Mouse (Mus musculus) cerebellum, adult 11 months (tissue): ENCODE data around the gene Ifna2.
A peak's percentile ranks its signal among the peaks of the same experiment; 100 is the strongest.

Experiments
- DNase-seq: peaks from one replicate; pipeline ENCODE4 v3.0.0; 2022

Gene Ifna2

DNA sequence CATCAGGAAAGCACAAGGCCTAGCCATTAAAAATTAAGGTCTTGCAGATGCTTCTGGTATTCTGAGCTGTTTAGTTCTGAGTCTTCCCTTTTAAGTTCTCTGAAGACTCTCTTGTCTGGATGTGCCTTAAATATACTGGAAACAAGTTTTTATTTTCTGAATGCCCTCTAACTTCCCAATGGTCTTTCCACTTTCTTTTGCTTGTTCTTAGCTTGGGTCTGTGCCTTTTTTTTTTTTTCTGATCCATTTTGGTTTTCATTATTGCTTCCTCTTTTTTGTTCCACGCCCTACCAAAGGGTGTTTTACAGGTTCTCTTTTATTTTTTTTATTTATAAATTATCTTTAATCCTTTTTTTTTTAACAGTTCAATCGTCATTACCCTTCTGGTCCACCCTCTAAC lies 39.4 kb downstream of the Ifna2 start, which contains the start of gene Ifna13:
Gene Ifna13, minus strand, starts transcription at position 101 of the 400 bp plus-strand sequence.
- DNase-seq: no peak

DNA sequence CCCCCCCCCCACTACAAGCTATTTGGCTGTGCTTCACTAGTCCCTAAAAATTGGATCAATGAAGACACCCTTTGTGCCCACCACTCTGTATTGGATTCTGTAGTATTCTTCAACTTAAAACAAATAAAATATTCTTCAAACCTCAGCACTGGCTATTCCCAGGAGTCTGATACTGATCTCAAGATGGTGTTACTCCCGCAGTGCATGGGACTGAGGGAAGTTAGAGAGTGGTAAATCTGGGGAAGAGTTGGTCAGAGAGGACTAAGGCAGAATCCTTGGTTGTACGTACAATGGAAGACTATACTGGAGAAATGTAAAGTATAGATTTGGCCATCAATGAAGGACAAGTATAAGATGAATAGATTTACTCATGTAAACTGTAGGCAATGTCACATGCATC lies 41.2 kb downstream of the Ifna2 start:
- no peak for DNase-seq

DNA sequence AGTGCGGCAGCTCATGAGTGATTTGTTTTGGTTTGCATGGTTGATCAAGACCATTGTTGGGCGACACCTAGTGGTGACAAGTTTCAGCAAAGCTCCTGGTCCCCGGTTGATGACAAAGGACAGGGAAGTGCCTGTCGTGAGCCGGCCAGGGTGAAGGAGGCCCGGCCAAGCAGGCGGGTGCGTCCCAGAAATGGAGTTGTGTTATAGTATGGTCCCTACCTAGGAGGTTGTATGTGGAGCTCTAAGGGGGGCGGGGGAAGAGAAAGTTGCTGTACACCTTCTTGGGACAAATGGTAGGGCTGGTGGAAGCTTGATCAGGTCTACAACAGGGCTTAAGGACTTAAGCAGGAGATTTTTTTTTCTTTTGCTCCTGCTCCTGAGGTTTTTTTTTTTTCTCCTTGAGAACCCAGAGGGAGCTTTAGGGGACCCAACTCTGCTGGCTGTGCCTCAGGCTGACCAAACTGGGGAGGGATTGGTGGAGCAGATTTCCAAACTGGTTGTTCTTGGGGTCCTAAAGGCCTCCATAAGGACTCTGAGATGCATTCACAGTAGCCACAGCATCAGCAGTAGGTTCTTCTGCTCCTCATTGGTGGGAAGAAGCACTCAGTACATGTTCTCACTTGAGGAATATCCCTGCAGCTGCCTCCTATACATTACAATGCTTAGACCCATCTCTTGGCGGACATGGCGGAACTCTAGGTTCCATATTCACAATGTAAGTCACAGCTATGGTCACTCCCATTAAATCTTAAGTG lies 42.5 kb downstream of the Ifna2 start:
- peak; percentile 84 for DNase-seq

DNA sequence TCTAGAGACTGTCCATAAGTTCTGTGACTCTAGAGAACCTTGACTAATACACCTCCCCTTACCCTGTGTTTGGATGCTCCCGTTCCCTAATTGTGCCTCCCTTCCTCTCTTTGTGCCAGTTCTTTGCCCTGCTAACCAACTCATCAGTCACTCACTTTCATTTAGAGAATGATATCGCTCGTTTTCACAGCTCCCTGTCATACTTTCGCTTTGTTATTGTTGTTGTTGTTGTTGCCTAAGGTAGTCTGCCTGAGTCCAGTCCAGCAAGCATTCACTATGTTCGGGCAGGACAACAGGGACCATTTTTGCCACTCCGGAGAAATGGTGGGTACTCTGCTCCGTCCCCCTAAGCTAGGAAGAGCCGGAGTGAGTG lies 43.0 kb downstream of the Ifna2 start:
- no peak for DNase-seq

DNA sequence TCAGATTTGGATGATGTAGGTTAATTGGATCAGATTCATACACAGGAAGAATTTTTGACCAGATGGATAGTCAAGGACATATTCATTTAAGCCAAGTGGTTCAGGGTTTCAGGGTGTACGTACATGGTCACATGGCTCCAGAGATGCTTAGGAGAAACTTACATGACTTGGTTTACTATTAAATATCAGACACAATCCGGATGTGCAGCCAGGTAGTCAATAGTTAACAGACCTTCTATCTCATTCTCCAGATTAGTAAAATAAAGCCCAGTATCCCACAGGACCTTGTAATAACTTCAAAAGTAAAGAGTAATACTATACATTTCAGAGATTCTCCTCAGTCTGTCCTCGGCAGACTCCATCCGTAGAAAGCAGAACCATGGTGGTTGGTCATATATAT lies 49.4 kb downstream of the Ifna2 start, which contains the start of gene C87499:
Gene C87499, minus strand, starts transcription at position 101 of the 400 bp plus-strand sequence.
- no peak for DNase-seq
